Mouse (Mus musculus): ENCODE results near the gene Lhcgr. TPM values are rescaled to one million over a fixed set of nuclear protein-coding genes. Genes with fewer than 3 reads are reported as not detected.
"Not testable (repeated sequence)": the region's sequence is repeated elsewhere in the genome, so short reads cannot be mapped to it uniquely, and the experiment has no call there.

The Lhcgr gene
- 0.17 TPM in 1 of 2 replicates, not detected in the other for polyA plus RNA-seq (2015; fragmentation: Nextera tagmentation; extraction: Ambion mirVana)

DNA sequence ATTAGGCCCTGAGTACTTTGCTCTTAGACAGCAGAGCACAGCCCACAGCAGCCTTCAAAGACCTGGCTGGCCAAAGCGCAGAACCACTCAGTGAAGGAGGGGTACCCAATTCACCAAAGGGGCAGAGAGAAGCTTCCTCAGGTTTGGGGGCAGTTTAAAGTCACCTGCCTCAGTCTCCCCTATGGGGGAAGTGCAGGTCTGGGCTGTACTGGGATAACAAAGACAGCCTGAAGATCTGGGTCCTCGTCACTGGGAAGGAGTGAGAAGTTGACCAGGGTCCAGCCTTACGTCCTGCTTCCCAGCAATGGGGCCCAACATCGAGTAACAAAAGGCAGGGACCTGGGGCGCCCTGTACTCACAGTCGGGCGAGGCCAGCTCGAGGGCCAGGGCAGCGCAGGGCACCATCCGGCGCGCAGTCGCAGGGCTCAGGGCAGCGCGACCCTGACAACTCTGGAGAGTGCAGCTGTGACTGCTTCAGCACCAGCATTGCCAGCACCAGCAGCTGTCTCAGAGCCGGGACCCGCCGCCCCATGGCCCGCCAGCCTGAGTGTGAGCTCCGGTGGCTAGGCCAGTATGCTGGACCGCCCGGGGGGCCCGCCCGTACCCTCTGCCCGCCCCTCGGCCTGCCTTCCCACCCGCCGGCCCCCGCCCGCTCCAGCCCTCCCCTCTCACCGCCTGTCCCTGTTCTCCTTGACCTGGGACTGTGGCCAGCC, at the start of gene Lhcgr:
Lhcgr (minus strand) TSS at position 551 of the 713 bp plus-strand sequence.
- Histone ChIP-seq H3K4me3 (peak within 1 kb of the TSS; percentile 43), H3K27me3 (replicated peaks) (peaks cover 14% of the 10 kb centered on the region), H3K27ac (replicated peaks) (no peak within 1 kb of the TSS), H3K4me1 (peaks cover 8% of the 10 kb centered on the region), H3K9me3 (no peaks in the 10 kb centered on the region), H3K4me2 (peak within 1 kb of the TSS; percentile 70), H3K9ac (peak within 1 kb of the TSS; percentile 60), H3K36me3 (no peaks in the 10 kb centered on the region)
- WGBS: 20% methylated on average over 19 of the region's 31 CpGs
- ATAC-seq (ENCODE audit: extremely low read depth, insufficient number of reproducible peaks, low FRiP score, low TSS enrichment): peak; percentile 42; the same call in 1 of the 2 replicates

GRCm38 (mm10) chr17:88817601-88818000, 25.8 kb upstream of the Lhcgr start:
- H3K27ac ChIP-seq (replicated peaks): no peak overlapping the region
- no peaks in the 10 kb centered on the region for H3K4me1 ChIP-seq
- H3K27me3 ChIP-seq (replicated peaks): no peaks in the 10 kb centered on the region
- WGBS: 47% methylated on average over 2 of the region's 2 CpGs
- no peak overlapping the region for H3K4me2 ChIP-seq
- H3K36me3 ChIP-seq: no peaks in the 10 kb centered on the region
- ATAC-seq (ENCODE audit: extremely low read depth, insufficient number of reproducible peaks, low FRiP score, low TSS enrichment): no peak
- no peak overlapping the region for H3K4me3 ChIP-seq
- no peak overlapping the region for H3K9ac ChIP-seq
- no peaks in the 10 kb centered on the region for H3K9me3 ChIP-seq

- not testable (repeated sequence) for H3K9me3 ChIP-seq; ATAC-seq (ENCODE audit: extremely low read depth, insufficient number of reproducible peaks, low FRiP score, low TSS enrichment)
- WGBS: 68% methylated on average over 3 of the region's 3 CpGs
These were observed 21.2 kb upstream of the Lhcgr start for GRCm38 (mm10) chr17:88812943-88813342.

DNA sequence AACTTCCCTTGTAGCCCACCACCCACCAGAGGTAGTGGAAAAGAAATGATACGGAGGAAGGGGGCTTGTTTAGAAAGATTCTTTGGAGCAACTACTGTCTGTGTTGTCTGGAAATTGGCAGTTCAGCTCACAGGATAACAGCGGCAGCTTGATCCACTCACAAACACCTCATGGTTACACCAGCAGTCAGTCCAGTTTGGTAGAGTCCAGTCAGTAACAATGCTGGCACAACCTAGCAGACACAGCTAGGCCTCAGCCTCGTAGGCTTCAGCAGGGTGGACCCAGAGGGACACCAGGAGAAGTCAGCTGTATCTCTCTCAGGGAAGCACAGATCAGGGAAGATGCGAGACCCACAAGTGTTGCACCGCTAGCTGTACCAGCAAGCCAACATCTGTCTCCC, 19.0 kb upstream of the Lhcgr start:
- Histone ChIP-seq H3K27me3 (replicated peaks) (no peaks in the 10 kb centered on the region), H3K9me3 (no peaks in the 10 kb centered on the region), H3K9ac (no peak overlapping the region), H3K4me1 (no peaks in the 10 kb centered on the region), H3K36me3 (no peaks in the 10 kb centered on the region), H3K4me3 (no peak overlapping the region), H3K27ac (replicated peaks) (no peak overlapping the region), H3K4me2 (no peak overlapping the region)
- 74% methylated on average over 5 of the region's 5 CpGs for WGBS
- no peak for ATAC-seq (ENCODE audit: extremely low read depth, insufficient number of reproducible peaks, low FRiP score, low TSS enrichment)

More at GRCm38 (mm10) chr17:88812943-88813342, 21.2 kb upstream of the Lhcgr start:
- not testable (repeated sequence) for H3K36me3 ChIP-seq; H3K9ac ChIP-seq; H3K4me2 ChIP-seq; H3K4me1 ChIP-seq; H3K4me3 ChIP-seq; H3K27ac ChIP-seq (replicated peaks); H3K27me3 ChIP-seq (replicated peaks)

GRCm38 (mm10) chr17:88806421-88806820, 14.6 kb upstream of the Lhcgr start:
- WGBS: 78% methylated on average over 8 of the region's 8 CpGs
- no peaks in the 10 kb centered on the region for H3K36me3 ChIP-seq
- H3K4me3 ChIP-seq: no peak overlapping the region

DNA sequence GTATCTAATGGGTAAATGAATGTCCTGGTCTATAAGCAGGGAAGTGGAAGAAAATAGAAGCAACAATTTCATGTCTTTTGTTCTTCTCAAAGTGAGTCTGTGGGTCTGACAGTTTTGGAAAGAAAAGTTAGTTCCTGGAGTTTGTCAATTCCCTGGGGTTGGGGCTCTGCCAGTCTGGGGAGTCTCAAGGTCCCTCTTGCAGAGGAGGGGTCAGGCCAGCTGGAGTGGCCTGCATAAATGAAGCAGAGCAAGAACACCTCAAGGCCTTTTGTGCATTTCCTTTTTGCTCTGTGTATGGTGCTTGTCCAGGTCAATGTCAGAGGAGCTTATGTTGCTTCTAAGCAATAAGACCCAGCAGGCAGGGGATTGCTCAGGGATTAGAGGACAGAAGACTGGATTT, 11.7 kb upstream of the Lhcgr start:
- Histone ChIP-seq H3K36me3 (no peaks in the 10 kb centered on the region), H3K9ac (no peak overlapping the region), H3K4me2 (no peak overlapping the region), H3K4me1 (no peaks in the 10 kb centered on the region), H3K4me3 (no peak overlapping the region), H3K9me3 (no peaks in the 10 kb centered on the region), H3K27me3 (replicated peaks) (no peaks in the 10 kb centered on the region), H3K27ac (replicated peaks) (no peak overlapping the region)
- ATAC-seq (ENCODE audit: extremely low read depth, insufficient number of reproducible peaks, low FRiP score, low TSS enrichment): no peak

More at GRCm38 (mm10) chr17:88806421-88806820, 14.6 kb upstream of the Lhcgr start:
- ATAC-seq (ENCODE audit: extremely low read depth, insufficient number of reproducible peaks, low FRiP score, low TSS enrichment): no peak
- Histone ChIP-seq H3K27me3 (replicated peaks) (no peaks in the 10 kb centered on the region), H3K27ac (replicated peaks) (no peak overlapping the region), H3K9me3 (no peaks in the 10 kb centered on the region), H3K9ac (no peak overlapping the region), H3K4me1 (no peaks in the 10 kb centered on the region), H3K4me2 (no peak overlapping the region)

GRCm38 (mm10) chr17:88790680-88791079, 1.1 kb downstream of the Lhcgr start:
- H3K27me3 ChIP-seq (replicated peaks): peaks cover 14% of the 10 kb centered on the region
- no peaks in the 10 kb centered on the region for H3K36me3 ChIP-seq
- peaks cover 8% of the 10 kb centered on the region for H3K4me1 ChIP-seq
- no peak overlapping the region for H3K27ac ChIP-seq (replicated peaks)
- H3K9me3 ChIP-seq: no peaks in the 10 kb centered on the region
- no peak overlapping the region for H3K9ac ChIP-seq
- no peak overlapping the region for H3K4me3 ChIP-seq
- WGBS: 65% methylated on average over 2 of the region's 2 CpGs
- H3K4me2 ChIP-seq: no peak overlapping the region
- ATAC-seq (ENCODE audit: extremely low read depth, insufficient number of reproducible peaks, low FRiP score, low TSS enrichment): no peak

DNA sequence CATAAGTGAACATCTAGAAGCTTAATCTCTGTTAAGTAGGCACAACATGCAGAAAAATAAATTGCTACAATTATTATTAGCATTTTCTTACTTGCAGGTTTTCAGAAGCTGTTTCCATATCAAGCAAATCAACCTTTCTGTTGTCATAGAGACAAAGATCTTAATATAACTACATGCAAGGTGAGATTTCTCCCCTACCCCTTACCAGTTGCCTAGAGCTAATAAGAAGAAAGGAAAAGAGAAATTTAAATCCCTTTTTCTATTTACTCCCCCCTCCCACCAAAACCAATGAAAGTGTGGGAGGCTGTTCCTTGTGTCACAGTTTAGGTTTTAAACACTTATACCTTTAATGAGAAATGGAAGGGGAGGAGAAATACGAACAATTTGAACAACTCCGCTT, 3.4 kb downstream of the Lhcgr start:
- Histone ChIP-seq H3K4me1 (peaks cover 8% of the 10 kb centered on the region), H3K27me3 (replicated peaks) (peaks cover 14% of the 10 kb centered on the region), H3K4me2 (no peak overlapping the region), H3K27ac (replicated peaks) (no peak overlapping the region), H3K4me3 (no peak overlapping the region), H3K9ac (no peak overlapping the region), H3K36me3 (no peaks in the 10 kb centered on the region), H3K9me3 (no peaks in the 10 kb centered on the region)
- 67% methylated on average over 2 of the region's 2 CpGs for WGBS
- no peak for ATAC-seq (ENCODE audit: extremely low read depth, insufficient number of reproducible peaks, low FRiP score, low TSS enrichment)

DNA sequence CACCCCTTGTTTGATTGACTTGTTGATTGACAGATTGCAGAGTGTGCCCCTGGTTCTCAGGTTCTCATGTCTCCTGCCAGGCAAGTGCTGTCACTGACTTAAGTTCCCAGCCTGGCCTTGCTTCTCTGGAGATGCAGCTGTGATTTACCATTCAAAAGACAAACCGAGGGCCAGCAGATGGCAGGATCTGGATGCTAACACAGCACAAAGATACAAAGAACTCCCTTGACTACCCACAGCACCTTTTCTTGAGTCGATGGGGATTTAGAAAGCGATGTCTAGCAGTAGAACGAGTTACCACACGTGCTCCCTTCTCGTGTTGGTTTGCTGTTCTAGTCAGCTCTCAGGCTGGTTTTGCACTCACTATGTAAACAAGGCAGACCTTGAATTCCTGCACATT, 4.9 kb downstream of the Lhcgr start:
- H3K9ac ChIP-seq: no peak overlapping the region
- no peak overlapping the region for H3K27ac ChIP-seq (replicated peaks)
- H3K36me3 ChIP-seq: no peaks in the 10 kb centered on the region
- H3K4me1 ChIP-seq: peaks cover 7% of the 10 kb centered on the region
- ATAC-seq (ENCODE audit: extremely low read depth, insufficient number of reproducible peaks, low FRiP score, low TSS enrichment): no peak
- 57% methylated on average over 6 of the region's 6 CpGs for WGBS
- H3K4me2 ChIP-seq: no peak overlapping the region
- no peaks in the 10 kb centered on the region for H3K9me3 ChIP-seq
- no peak overlapping the region for H3K4me3 ChIP-seq
- H3K27me3 ChIP-seq (replicated peaks): peaks cover 4% of the 10 kb centered on the region; the same call in 1 of the 2 replicates

DNA sequence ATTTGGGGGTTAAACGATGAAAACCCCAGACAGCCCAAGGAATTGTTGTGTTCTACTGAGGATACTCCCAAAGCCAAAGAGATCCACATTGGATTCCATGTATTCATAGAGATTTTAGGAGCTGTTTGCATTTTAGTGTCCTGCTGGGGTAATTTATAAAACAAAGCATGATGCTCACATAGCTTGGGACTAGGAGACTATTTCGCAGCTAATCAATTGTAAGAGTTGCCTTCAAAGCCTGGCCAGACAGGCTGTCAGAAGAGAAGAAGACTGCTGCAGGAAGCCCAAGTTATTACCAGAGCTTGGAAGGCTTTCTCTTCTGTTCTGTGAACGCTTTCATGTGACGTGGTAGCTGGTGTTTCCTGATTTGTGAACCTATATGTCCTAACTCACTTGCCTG, 5.4 kb downstream of the Lhcgr start:
- Histone ChIP-seq H3K9me3 (no peaks in the 10 kb centered on the region), H3K36me3 (no peaks in the 10 kb centered on the region), H3K4me2 (no peak overlapping the region), H3K27me3 (replicated peaks) (peaks cover 3% of the 10 kb centered on the region; the same call in 1 of the 2 replicates), H3K9ac (no peak overlapping the region), H3K4me1 (peaks cover 2% of the 10 kb centered on the region; the same call in 1 of the 2 replicates), H3K4me3 (no peak overlapping the region), H3K27ac (replicated peaks) (no peak overlapping the region)
- no peak for ATAC-seq (ENCODE audit: extremely low read depth, insufficient number of reproducible peaks, low FRiP score, low TSS enrichment)
- 63% methylated on average over 4 of the region's 4 CpGs for WGBS

GRCm38 (mm10) chr17:88779148-88779547, 12.6 kb downstream of the Lhcgr start:
- no peaks in the 10 kb centered on the region for H3K27me3 ChIP-seq (replicated peaks)
- no peak overlapping the region for H3K4me3 ChIP-seq
- H3K27ac ChIP-seq (replicated peaks): no peak overlapping the region
- H3K9me3 ChIP-seq: no peaks in the 10 kb centered on the region
- no peak for ATAC-seq (ENCODE audit: extremely low read depth, insufficient number of reproducible peaks, low FRiP score, low TSS enrichment)
- H3K9ac ChIP-seq: no peak overlapping the region
- 31% methylated on average over 3 of the region's 3 CpGs for WGBS
- H3K4me1 ChIP-seq: no peaks in the 10 kb centered on the region
- no peaks in the 10 kb centered on the region for H3K36me3 ChIP-seq
- H3K4me2 ChIP-seq: no peak overlapping the region

- ATAC-seq (ENCODE audit: extremely low read depth, insufficient number of reproducible peaks, low FRiP score, low TSS enrichment): no peak
- H3K4me2 ChIP-seq: no peak overlapping the region
- 51% methylated on average over 9 of the region's 9 CpGs for WGBS
These were observed 17.7 kb downstream of the Lhcgr start for GRCm38 (mm10) chr17:88774103-88774526.

More at GRCm38 (mm10) chr17:88774103-88774526, 17.7 kb downstream of the Lhcgr start:
- H3K27me3 ChIP-seq (replicated peaks): no peaks in the 10 kb centered on the region
- H3K27ac ChIP-seq (replicated peaks): no peak overlapping the region
- H3K9me3 ChIP-seq: no peaks in the 10 kb centered on the region
- H3K9ac ChIP-seq: no peak overlapping the region
- H3K36me3 ChIP-seq: no peaks in the 10 kb centered on the region
- no peaks in the 10 kb centered on the region for H3K4me1 ChIP-seq
- no peak overlapping the region for H3K4me3 ChIP-seq

Data from heart, embryonic 13.5 days (tissue).